Mouse (Mus musculus): ENCODE measurements around the gene Cldn11. TPM values are rescaled to one million over a fixed set of nuclear protein-coding genes. Genes with fewer than 3 reads are reported as not detected.
A peak's percentile ranks its signal among the peaks of the same experiment; 100 is the strongest.

Cldn11 gene
- 0.59 and 0.85 TPM in 2 replicates for polyA plus RNA-seq (2011; ENCODE audit: insufficient read depth, insufficient read length, low read depth, missing spikeins)

DNA sequence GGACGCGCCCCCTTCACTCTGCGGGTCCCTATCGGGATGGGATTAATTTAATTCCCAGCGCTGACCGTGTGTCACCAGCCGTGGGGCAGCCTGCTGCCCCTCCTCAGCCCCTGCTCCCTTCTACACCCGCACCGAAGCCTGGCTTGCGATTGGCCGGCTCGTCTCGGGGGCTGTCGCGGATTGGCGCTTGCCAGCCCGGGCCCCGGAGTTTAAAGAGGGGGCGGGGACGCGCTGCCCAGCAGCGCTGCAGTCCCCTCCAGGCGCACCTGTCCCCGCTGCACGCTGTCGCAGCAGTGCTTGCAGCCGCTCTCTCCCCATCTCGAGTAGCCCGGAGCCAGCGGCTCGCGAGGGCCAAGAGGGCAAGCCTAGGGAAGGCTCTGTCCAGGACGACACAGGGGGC lies at the start of gene Cldn11:
TSS of gene Cldn11 (plus strand) at position 215 of the 400 bp plus-strand sequence.
- Histone ChIP-seq H3K27ac (ENCODE audit: insufficient read depth, low read length) (no peak within 1 kb of the TSS), H3K9ac (ENCODE audit: low read depth, poor library complexity, severe bottlenecking) (no peak within 1 kb of the TSS)

DNA sequence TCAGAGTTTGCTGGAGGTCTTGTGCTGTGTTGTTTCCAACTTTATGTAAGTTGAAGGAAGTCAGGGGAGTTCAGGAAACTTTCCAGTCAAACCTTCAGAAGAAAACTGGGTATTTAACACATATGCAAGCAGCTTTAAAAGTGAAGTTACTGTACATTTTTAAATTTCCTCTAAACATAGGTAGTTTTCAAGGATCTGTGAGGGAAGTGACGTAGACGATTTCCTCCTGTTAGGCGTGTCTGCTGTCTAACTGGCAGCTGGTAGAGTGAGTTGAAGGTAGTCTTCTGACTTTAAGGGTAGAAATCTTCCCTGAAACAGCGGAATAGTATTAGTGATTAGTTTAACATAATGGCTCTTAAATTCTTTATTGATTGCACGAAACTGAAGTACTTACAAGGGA lies 49.7 kb upstream of the Cldn11 start:
- Histone ChIP-seq H3K27me3 (ENCODE audit: control insufficient read depth, insufficient read depth, low read length, poor library complexity, severe bottlenecking) (no peaks in the 10 kb centered on the region), H3K4me1 (ENCODE audit: control insufficient read depth, insufficient read depth, low read length) (peaks cover 6% of the 10 kb centered on the region), H3K9ac (ENCODE audit: low read depth, poor library complexity, severe bottlenecking) (no peak overlapping the region), H3K4me3 (ENCODE audit: low read depth, low read length) (no peak overlapping the region), H3K9me3 (replicated peaks; ENCODE audit: control insufficient read depth, insufficient read depth, low read length, poor library complexity, severe bottlenecking) (no peaks in the 10 kb centered on the region), H3K27ac (ENCODE audit: insufficient read depth, low read length) (no peak overlapping the region), H3K36me3 (ENCODE audit: control insufficient read depth, insufficient read depth, low read length, poor library complexity, severe bottlenecking) (peaks cover 21% of the 10 kb centered on the region)
- TF ChIP-seq POLR2A (IDR thresholded peaks at IDR 0.05; ENCODE audit: insufficient read depth, low read length) (no peak), CTCF (IDR thresholded peaks at IDR 0.05; ENCODE audit: low read depth, low read length) (no peak), EP300 (IDR thresholded peaks at IDR 0.05; ENCODE audit: insufficient read depth, low read depth, low read length) (no peak)

More for the DNA sequence above, at the start of gene Cldn11:
- Histone ChIP-seq H3K4me1 (ENCODE audit: control insufficient read depth, insufficient read depth, low read length) (no peaks in the 10 kb centered on the region), H3K27me3 (ENCODE audit: control insufficient read depth, insufficient read depth, low read length, poor library complexity, severe bottlenecking) (no peaks in the 10 kb centered on the region), H3K4me3 (ENCODE audit: low read depth, low read length) (peak within 1 kb of the TSS; percentile 47), H3K9me3 (replicated peaks; ENCODE audit: control insufficient read depth, insufficient read depth, low read length, poor library complexity, severe bottlenecking) (no peaks in the 10 kb centered on the region), H3K36me3 (ENCODE audit: control insufficient read depth, insufficient read depth, low read length, poor library complexity, severe bottlenecking) (no peaks in the 10 kb centered on the region)
- no peak for TF ChIP-seq POLR2A (IDR thresholded peaks at IDR 0.05; ENCODE audit: insufficient read depth, low read length)

GRCm38 (mm10) chr3:31100802-31101201 lies 48.9 kb upstream of the Cldn11 start:
- H3K27me3 ChIP-seq (ENCODE audit: control insufficient read depth, insufficient read depth, low read length, poor library complexity, severe bottlenecking) = no peaks in the 10 kb centered on the region
- no peak overlapping the region for H3K4me3 ChIP-seq (ENCODE audit: low read depth, low read length)
- peaks cover 21% of the 10 kb centered on the region for H3K36me3 ChIP-seq (ENCODE audit: control insufficient read depth, insufficient read depth, low read length, poor library complexity, severe bottlenecking)
- H3K9me3 ChIP-seq (replicated peaks; ENCODE audit: control insufficient read depth, insufficient read depth, low read length, poor library complexity, severe bottlenecking) = no peaks in the 10 kb centered on the region
- H3K27ac ChIP-seq (ENCODE audit: insufficient read depth, low read length) = no peak overlapping the region
- TF ChIP-seq EP300 (IDR thresholded peaks at IDR 0.05; ENCODE audit: insufficient read depth, low read depth, low read length) (no peak), CTCF (IDR thresholded peaks at IDR 0.05; ENCODE audit: low read depth, low read length) (no peak), POLR2A (IDR thresholded peaks at IDR 0.05; ENCODE audit: insufficient read depth, low read length) (no peak)
- H3K9ac ChIP-seq (ENCODE audit: low read depth, poor library complexity, severe bottlenecking) = no peak overlapping the region
- H3K4me1 ChIP-seq (ENCODE audit: control insufficient read depth, insufficient read depth, low read length) = peaks cover 6% of the 10 kb centered on the region

DNA sequence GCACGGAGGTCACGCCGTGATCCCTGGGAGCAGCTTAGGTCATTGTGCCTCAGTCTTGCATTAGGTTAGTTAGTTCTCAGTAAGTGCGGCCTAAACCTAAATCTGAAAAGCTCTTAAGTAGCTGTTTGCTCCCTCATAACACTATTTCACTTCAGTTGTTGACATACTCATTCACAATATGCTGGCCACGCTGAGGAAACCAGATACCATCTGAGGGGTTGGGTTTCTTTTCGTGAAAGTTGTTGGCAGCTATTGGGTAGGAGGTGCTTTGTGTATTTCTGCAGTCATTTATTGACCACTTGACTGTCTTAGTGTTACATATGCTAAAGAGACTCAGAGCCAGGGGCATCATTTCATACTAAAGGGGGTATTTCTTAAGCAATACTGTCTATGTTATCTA lies 44.8 kb upstream of the Cldn11 start:
- TF ChIP-seq POLR2A (IDR thresholded peaks at IDR 0.05; ENCODE audit: insufficient read depth, low read length) (no peak), EP300 (IDR thresholded peaks at IDR 0.05; ENCODE audit: insufficient read depth, low read depth, low read length) (no peak), CTCF (IDR thresholded peaks at IDR 0.05; ENCODE audit: low read depth, low read length) (no peak)
- H3K9me3 ChIP-seq (replicated peaks; ENCODE audit: control insufficient read depth, insufficient read depth, low read length, poor library complexity, severe bottlenecking) = no peaks in the 10 kb centered on the region
- H3K27ac ChIP-seq (ENCODE audit: insufficient read depth, low read length) = no peak overlapping the region
- H3K4me1 ChIP-seq (ENCODE audit: control insufficient read depth, insufficient read depth, low read length) = peaks cover 3% of the 10 kb centered on the region
- H3K36me3 ChIP-seq (ENCODE audit: control insufficient read depth, insufficient read depth, low read length, poor library complexity, severe bottlenecking) = peaks cover 3% of the 10 kb centered on the region; the same call in 1 of the 2 replicates
- no peaks in the 10 kb centered on the region for H3K27me3 ChIP-seq (ENCODE audit: control insufficient read depth, insufficient read depth, low read length, poor library complexity, severe bottlenecking)
- H3K4me3 ChIP-seq (ENCODE audit: low read depth, low read length) = no peak overlapping the region
- H3K9ac ChIP-seq (ENCODE audit: low read depth, poor library complexity, severe bottlenecking) = no peak overlapping the region

DNA sequence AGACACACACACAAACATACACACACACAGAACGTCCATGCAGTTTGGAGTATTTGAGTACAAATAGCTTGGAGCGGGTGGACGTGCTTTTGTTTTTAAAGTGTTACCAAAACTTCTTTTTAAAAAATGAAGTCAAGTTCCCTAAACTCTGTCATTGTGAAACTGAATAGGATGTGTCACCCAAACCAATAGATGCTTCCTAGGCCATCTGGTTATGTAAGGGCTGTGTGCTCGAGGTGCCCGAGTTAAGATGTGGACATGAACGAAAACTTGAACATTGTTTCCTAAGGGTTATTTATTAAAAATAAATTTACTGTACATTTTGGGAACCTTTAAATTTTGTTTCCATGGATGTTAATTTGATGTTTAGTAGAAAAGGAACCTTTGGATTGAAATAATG lies 43.1 kb upstream of the Cldn11 start:
- no peak overlapping the region for H3K27ac ChIP-seq (ENCODE audit: insufficient read depth, low read length)
- H3K27me3 ChIP-seq (ENCODE audit: control insufficient read depth, insufficient read depth, low read length, poor library complexity, severe bottlenecking) = no peaks in the 10 kb centered on the region
- TF ChIP-seq CTCF (IDR thresholded peaks at IDR 0.05; ENCODE audit: low read depth, low read length) (no peak), EP300 (IDR thresholded peaks at IDR 0.05; ENCODE audit: insufficient read depth, low read depth, low read length) (no peak), POLR2A (IDR thresholded peaks at IDR 0.05; ENCODE audit: insufficient read depth, low read length) (no peak)
- H3K9me3 ChIP-seq (replicated peaks; ENCODE audit: control insufficient read depth, insufficient read depth, low read length, poor library complexity, severe bottlenecking) = no peaks in the 10 kb centered on the region
- H3K9ac ChIP-seq (ENCODE audit: low read depth, poor library complexity, severe bottlenecking) = no peak overlapping the region
- peaks cover 5% of the 10 kb centered on the region; the same call in 1 of the 2 replicates for H3K36me3 ChIP-seq (ENCODE audit: control insufficient read depth, insufficient read depth, low read length, poor library complexity, severe bottlenecking)
- H3K4me3 ChIP-seq (ENCODE audit: low read depth, low read length) = no peak overlapping the region
- H3K4me1 ChIP-seq (ENCODE audit: control insufficient read depth, insufficient read depth, low read length) = peaks cover 1% of the 10 kb centered on the region

GRCm38 (mm10) chr3:31107674-31108073 lies 42.0 kb upstream of the Cldn11 start:
- no peaks in the 10 kb centered on the region for H3K9me3 ChIP-seq (replicated peaks; ENCODE audit: control insufficient read depth, insufficient read depth, low read length, poor library complexity, severe bottlenecking)

More at GRCm38 (mm10) chr3:31107674-31108073, 42.0 kb upstream of the Cldn11 start:
- H3K4me1 ChIP-seq (ENCODE audit: control insufficient read depth, insufficient read depth, low read length) = peaks cover 1% of the 10 kb centered on the region
- TF ChIP-seq EP300 (IDR thresholded peaks at IDR 0.05; ENCODE audit: insufficient read depth, low read depth, low read length) = no peak
- TF ChIP-seq CTCF (IDR thresholded peaks at IDR 0.05; ENCODE audit: low read depth, low read length) = no peak
- H3K9ac ChIP-seq (ENCODE audit: low read depth, poor library complexity, severe bottlenecking) = no peak overlapping the region
- no peak overlapping the region for H3K27ac ChIP-seq (ENCODE audit: insufficient read depth, low read length)
- H3K36me3 ChIP-seq (ENCODE audit: control insufficient read depth, insufficient read depth, low read length, poor library complexity, severe bottlenecking) = peaks cover 3% of the 10 kb centered on the region; the same call in 1 of the 2 replicates
- H3K4me3 ChIP-seq (ENCODE audit: low read depth, low read length) = no peak overlapping the region
- no peaks in the 10 kb centered on the region for H3K27me3 ChIP-seq (ENCODE audit: control insufficient read depth, insufficient read depth, low read length, poor library complexity, severe bottlenecking)
